Mouse (Mus musculus): ENCODE data around the gene Clgn. TPM values are rescaled to one million over a fixed set of nuclear protein-coding genes. Genes with fewer than 3 reads are reported as not detected.

Gene Clgn
- polyA plus RNA-seq, 1 experiment = not detected

- Histone ChIP-seq H3ac (ENCODE audit: control insufficient read depth, insufficient read length) (no peak overlapping the region), H3K79me2 (ENCODE audit: control insufficient read depth, insufficient read depth) (no peaks in the 10 kb centered on the region), H3K27me3 (ENCODE audit: control insufficient read depth, insufficient read depth, insufficient read length) (peaks cover 7% of the 10 kb centered on the region), H3K4me2 (ENCODE audit: low read depth) (no peak overlapping the region), H3K4me3 (no peak overlapping the region), H3K36me3 (ENCODE audit: control insufficient read depth, insufficient read depth) (no peaks in the 10 kb centered on the region)
- TF ChIP-seq MYOD1 (IDR thresholded peaks at IDR 0.05; ENCODE audit: control insufficient read depth in 1 of 3, insufficient read length in 2 of 3, low read depth in 2 of 3) (no peak), POLR2A (IDR thresholded peaks at IDR 0.05; ENCODE audit: insufficient read length, low read depth) (no peak), POLR2AphosphoS2 (IDR thresholded peaks at IDR 0.05; ENCODE audit: insufficient read length, low read depth) (no peak), REST (IDR thresholded peaks at IDR 0.05; ENCODE audit: insufficient read depth, insufficient read length) (no peak), TCF3 (IDR thresholded peaks at IDR 0.05; ENCODE audit: insufficient read length, low read depth) (no peak), CEBPB (IDR thresholded peaks at IDR 0.05; ENCODE audit: insufficient read depth, poor library complexity, severe bottlenecking) (no peak), SRF (IDR thresholded peaks at IDR 0.05; ENCODE audit: control insufficient read depth, insufficient read length, low read depth) (no peak), TCF12 (IDR thresholded peaks at IDR 0.05; ENCODE audit: insufficient read depth, poor library complexity, severe bottlenecking) (no peak), E2F4 (IDR thresholded peaks at IDR 0.05; ENCODE audit: insufficient read depth) (no peak), MAX (IDR thresholded peaks at IDR 0.05; ENCODE audit: low read depth) (no peak), USF1 (IDR thresholded peaks at IDR 0.05; ENCODE audit: low read depth) (no peak), MYOG (IDR thresholded peaks at IDR 0.05; ENCODE audit: control insufficient read depth in 1 of 3, insufficient read depth in 1 of 3, insufficient read length in 2 of 3, low read depth in 2 of 3) (no peak)
Measured at GRCm38 (mm10) chr8:83416878-83417277, 27.2 kb downstream of the Clgn start.

GRCm38 (mm10) chr8:83417970-83418369, 28.3 kb downstream of the Clgn start:
- Histone ChIP-seq H3K4me2 (ENCODE audit: low read depth) (no peak overlapping the region), H3K79me2 (ENCODE audit: control insufficient read depth, insufficient read depth) (no peaks in the 10 kb centered on the region), H3K4me3 (no peak overlapping the region), H3K36me3 (ENCODE audit: control insufficient read depth, insufficient read depth) (no peaks in the 10 kb centered on the region), H3ac (ENCODE audit: control insufficient read depth, insufficient read length) (no peak overlapping the region), H3K27me3 (ENCODE audit: control insufficient read depth, insufficient read depth, insufficient read length) (peaks cover 7% of the 10 kb centered on the region)
- no peak for TF ChIP-seq POLR2A (IDR thresholded peaks at IDR 0.05; ENCODE audit: insufficient read length, low read depth)
- TF ChIP-seq E2F4 (IDR thresholded peaks at IDR 0.05; ENCODE audit: insufficient read depth) = no peak
- TF ChIP-seq REST (IDR thresholded peaks at IDR 0.05; ENCODE audit: insufficient read depth, insufficient read length) = no peak
- no peak for TF ChIP-seq MYOD1 (IDR thresholded peaks at IDR 0.05; ENCODE audit: control insufficient read depth in 1 of 3, insufficient read length in 2 of 3, low read depth in 2 of 3)
- TF ChIP-seq MYOG (IDR thresholded peaks at IDR 0.05; ENCODE audit: control insufficient read depth in 1 of 3, insufficient read depth in 1 of 3, insufficient read length in 2 of 3, low read depth in 2 of 3) = no peak
- TF ChIP-seq USF1 (IDR thresholded peaks at IDR 0.05; ENCODE audit: low read depth) = no peak
- TF ChIP-seq CEBPB (IDR thresholded peaks at IDR 0.05; ENCODE audit: insufficient read depth, poor library complexity, severe bottlenecking) = no peak
- TF ChIP-seq TCF3 (IDR thresholded peaks at IDR 0.05; ENCODE audit: insufficient read length, low read depth) = no peak
- TF ChIP-seq TCF12 (IDR thresholded peaks at IDR 0.05; ENCODE audit: insufficient read depth, poor library complexity, severe bottlenecking) = no peak
- no peak for TF ChIP-seq POLR2AphosphoS2 (IDR thresholded peaks at IDR 0.05; ENCODE audit: insufficient read length, low read depth)

- H3K27me3 ChIP-seq (ENCODE audit: control insufficient read depth, insufficient read depth, insufficient read length) = peaks cover 13% of the 10 kb centered on the region
- H3ac ChIP-seq (ENCODE audit: control insufficient read depth, insufficient read length) = no peak overlapping the region
- H3K79me2 ChIP-seq (ENCODE audit: control insufficient read depth, insufficient read depth) = no peaks in the 10 kb centered on the region
- TF ChIP-seq CEBPB (IDR thresholded peaks at IDR 0.05; ENCODE audit: insufficient read depth, poor library complexity, severe bottlenecking) (no peak), E2F4 (IDR thresholded peaks at IDR 0.05; ENCODE audit: insufficient read depth) (no peak), MAX (IDR thresholded peaks at IDR 0.05; ENCODE audit: low read depth) (no peak), REST (IDR thresholded peaks at IDR 0.05; ENCODE audit: insufficient read depth, insufficient read length) (no peak), SRF (IDR thresholded peaks at IDR 0.05; ENCODE audit: control insufficient read depth, insufficient read length, low read depth) (no peak), POLR2A (IDR thresholded peaks at IDR 0.05; ENCODE audit: insufficient read length, low read depth) (no peak), MYOG (IDR thresholded peaks at IDR 0.05; ENCODE audit: control insufficient read depth in 1 of 3, insufficient read depth in 1 of 3, insufficient read length in 2 of 3, low read depth in 2 of 3) (no peak), USF1 (IDR thresholded peaks at IDR 0.05; ENCODE audit: low read depth) (no peak), TCF3 (IDR thresholded peaks at IDR 0.05; ENCODE audit: insufficient read length, low read depth) (no peak)
- H3K36me3 ChIP-seq (ENCODE audit: control insufficient read depth, insufficient read depth) = no peaks in the 10 kb centered on the region
- no peak overlapping the region for H3K4me2 ChIP-seq (ENCODE audit: low read depth)
- H3K4me3 ChIP-seq = no peak overlapping the region
Measured at GRCm38 (mm10) chr8:83418805-83419516, 29.3 kb downstream of the Clgn start.

- TF ChIP-seq MYOG (IDR thresholded peaks at IDR 0.05; ENCODE audit: control insufficient read depth in 1 of 3, insufficient read depth in 1 of 3, insufficient read length in 2 of 3, low read depth in 2 of 3) (no peak), TCF12 (IDR thresholded peaks at IDR 0.05; ENCODE audit: insufficient read depth, poor library complexity, severe bottlenecking) (no peak), MAX (IDR thresholded peaks at IDR 0.05; ENCODE audit: low read depth) (no peak), CEBPB (IDR thresholded peaks at IDR 0.05; ENCODE audit: insufficient read depth, poor library complexity, severe bottlenecking) (no peak), E2F4 (IDR thresholded peaks at IDR 0.05; ENCODE audit: insufficient read depth) (no peak), POLR2AphosphoS2 (IDR thresholded peaks at IDR 0.05; ENCODE audit: insufficient read length, low read depth) (no peak), SRF (IDR thresholded peaks at IDR 0.05; ENCODE audit: control insufficient read depth, insufficient read length, low read depth) (no peak), TCF3 (IDR thresholded peaks at IDR 0.05; ENCODE audit: insufficient read length, low read depth) (no peak), REST (IDR thresholded peaks at IDR 0.05; ENCODE audit: insufficient read depth, insufficient read length) (no peak), USF1 (IDR thresholded peaks at IDR 0.05; ENCODE audit: low read depth) (no peak), POLR2A (IDR thresholded peaks at IDR 0.05; ENCODE audit: insufficient read length, low read depth) (no peak), MYOD1 (IDR thresholded peaks at IDR 0.05; ENCODE audit: control insufficient read depth in 1 of 3, insufficient read length in 2 of 3, low read depth in 2 of 3) (no peak)
- Histone ChIP-seq H3K4me2 (ENCODE audit: low read depth) (no peak overlapping the region), H3K4me3 (no peak overlapping the region), H3K36me3 (ENCODE audit: control insufficient read depth, insufficient read depth) (no peaks in the 10 kb centered on the region), H3ac (ENCODE audit: control insufficient read depth, insufficient read length) (no peak overlapping the region), H3K27me3 (ENCODE audit: control insufficient read depth, insufficient read depth, insufficient read length) (peaks cover 9% of the 10 kb centered on the region), H3K79me2 (ENCODE audit: control insufficient read depth, insufficient read depth) (no peaks in the 10 kb centered on the region)
Measured at GRCm38 (mm10) chr8:83421354-83421753, 31.7 kb downstream of the Clgn start.

All from myocyte (in vitro differentiated cells).